Mouse (Mus musculus): Measurements from ENCODE around the gene Slc25a1.
"Not testable (repeated sequence)": the region's sequence is repeated elsewhere in the genome, so short reads cannot be mapped to it uniquely, and the experiment has no call there.

Gene Slc25a1

GRCm38 (mm10) chr16:17928087-17928580 is at the start of gene Slc25a1:
Gene Slc25a1, minus strand, starts transcription at chr16:17928219.
- DNase-seq (ENCODE audit: low spot score), result peak; percentile 89

GRCm38 (mm10) chr16:17971853-17972252 is 43.8 kb upstream of the Slc25a1 start:
- DNase-seq (ENCODE audit: low spot score), result no peak

GRCm38 (mm10) chr16:17962091-17962490 is 34.1 kb upstream of the Slc25a1 start:
- DNase-seq (ENCODE audit: low spot score), result no peak

GRCm38 (mm10) chr16:17956052-17956638 is 28.1 kb upstream of the Slc25a1 start:
- DNase-seq (ENCODE audit: low spot score), result not testable (repeated sequence)

- no peak for DNase-seq (ENCODE audit: low spot score)
Measured at GRCm38 (mm10) chr16:17951618-17952017, 23.6 kb upstream of the Slc25a1 start.

GRCm38 (mm10) chr16:17950068-17950467 is 22.0 kb upstream of the Slc25a1 start:
- no peak for DNase-seq (ENCODE audit: low spot score)

GRCm38 (mm10) chr16:17949421-17949877 is 21.4 kb upstream of the Slc25a1 start:
- no peak for DNase-seq (ENCODE audit: low spot score)

GRCm38 (mm10) chr16:17945081-17945831 is 17.2 kb upstream of the Slc25a1 start:
- no peak for DNase-seq (ENCODE audit: low spot score)

GRCm38 (mm10) chr16:17943466-17943865 is 15.4 kb upstream of the Slc25a1 start:
- no peak for DNase-seq (ENCODE audit: low spot score)

- no peak for DNase-seq (ENCODE audit: low spot score)
Measured at GRCm38 (mm10) chr16:17939255-17939751, 11.3 kb upstream of the Slc25a1 start.

- DNase-seq (ENCODE audit: low spot score), result no peak
Measured at GRCm38 (mm10) chr16:17938821-17939220, 10.8 kb upstream of the Slc25a1 start.

- DNase-seq (ENCODE audit: low spot score), result no peak
Measured at GRCm38 (mm10) chr16:17938187-17938586, 10.2 kb upstream of the Slc25a1 start.

- no peak for DNase-seq (ENCODE audit: low spot score)
Measured at GRCm38 (mm10) chr16:17936776-17937175, 8.8 kb upstream of the Slc25a1 start.

- DNase-seq (ENCODE audit: low spot score), result no peak
Measured at GRCm38 (mm10) chr16:17934445-17934910, 6.5 kb upstream of the Slc25a1 start.

GRCm38 (mm10) chr16:17933594-17934444 is 5.8 kb upstream of the Slc25a1 start:
- no peak for DNase-seq (ENCODE audit: low spot score)

GRCm38 (mm10) chr16:17931906-17932460 is 4.0 kb upstream of the Slc25a1 start:
- no peak for DNase-seq (ENCODE audit: low spot score)

- no peak for DNase-seq (ENCODE audit: low spot score)
Measured at GRCm38 (mm10) chr16:17929631-17930030, 1.6 kb upstream of the Slc25a1 start.

- no peak for DNase-seq (ENCODE audit: low spot score)
Measured at GRCm38 (mm10) chr16:17929211-17929610, 1.2 kb upstream of the Slc25a1 start.

- peak; percentile 81 for DNase-seq (ENCODE audit: low spot score)
Measured at GRCm38 (mm10) chr16:17928627-17929104, 647 bp upstream of the Slc25a1 start.

- DNase-seq (ENCODE audit: low spot score), result peak; percentile 79
Measured at GRCm38 (mm10) chr16:17927351-17928082, 502 bp downstream of the Slc25a1 start.

- no peak for DNase-seq (ENCODE audit: low spot score)
Measured at GRCm38 (mm10) chr16:17922163-17922538, 5.9 kb downstream of the Slc25a1 start.

All from yolk sac, embryonic 10.5 days (tissue).